ENCODE assay signal across 7 mouse cellular contexts in the genomic region with DNA sequence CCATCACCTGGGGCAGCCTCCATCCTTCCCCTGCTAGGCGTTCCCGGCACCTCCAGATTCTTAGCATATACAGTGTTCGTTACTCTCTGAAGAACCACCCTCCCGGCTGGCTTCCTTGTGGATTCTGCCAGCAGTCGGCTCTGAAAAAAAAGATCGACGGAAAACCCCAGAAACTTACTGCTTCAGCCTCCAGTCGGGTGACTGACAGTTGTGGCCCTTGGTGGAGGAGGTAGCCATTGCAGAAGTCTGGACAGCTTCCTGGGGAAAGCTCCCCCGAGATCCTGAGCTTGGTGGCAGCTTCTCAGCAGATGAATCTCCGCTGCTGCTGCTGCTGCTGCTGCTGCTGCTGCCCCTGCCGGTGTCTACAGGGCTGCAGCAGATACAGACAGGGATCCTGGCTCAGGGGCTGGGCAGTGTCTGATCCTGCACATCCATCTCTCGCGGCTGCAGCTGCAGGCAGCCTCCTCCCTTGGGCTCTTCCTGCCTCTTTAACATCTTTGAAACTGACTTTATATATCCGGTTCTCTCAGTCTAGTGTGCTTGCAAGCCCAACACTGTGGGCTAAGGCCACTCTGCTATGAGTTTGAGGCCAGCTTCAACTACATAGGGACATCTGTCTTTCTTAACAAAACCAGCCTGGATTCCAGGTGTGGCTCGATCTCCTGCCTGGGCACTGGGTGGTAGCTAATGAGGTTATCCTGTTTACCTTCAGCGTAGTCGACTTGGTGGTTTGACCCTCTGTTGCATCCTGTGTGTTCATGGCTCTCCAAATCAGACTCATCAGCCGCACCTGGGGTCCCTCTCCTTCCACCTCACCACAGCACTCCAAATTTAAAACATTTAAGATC. TPM values are rescaled to one million over a fixed set of nuclear protein-coding genes. Genes with fewer than 3 reads are reported as not detected.
DNase-seq lines count a peak whose midpoint lies in the region; ATAC-seq and TF ChIP-seq lines count a peak whose summit lies in the region.

No protein-coding gene starts in this region.

- H3K4me2 ChIP-seq in forebrain, embryonic 15.5 days (replicated peaks) = peak overlapping the region; percentile 26
- no peak overlapping the region; the same call in 1 of the 2 replicates for H3K4me2 ChIP-seq in liver, embryonic 14.5 days (ENCODE audit: low read depth)

- peak; percentile 43 for TF ChIP-seq CTCF in liver, embryonic 14.5 days (IDR thresholded peaks at IDR 0.05; ENCODE audit: low read depth)

- peak; percentile 18; the same call in 1 of the 2 replicates for ATAC-seq in forebrain, embryonic 15.5 days (replicated peaks)
- no peak for ATAC-seq in liver, embryonic 14.5 days (ENCODE audit: insufficient read depth)

- H3K27ac ChIP-seq in forebrain, embryonic 15.5 days (replicated peaks) = peak overlapping the region; percentile 60
- H3K27ac ChIP-seq in liver, embryonic 14.5 days = no peak overlapping the region

- peak; percentile 32 for DNase-seq in retina, postnatal 1 day
- no peak for DNase-seq in retina, embryonic 14.5 days (ENCODE audit: low spot score)
- DNase-seq in liver, embryonic 14.5 days (ENCODE audit: low read depth in 3 of 3, low spot score in 3 of 3) = no peak
- DNase-seq in thymus, postnatal 10 days (ENCODE audit: low spot score in 2 of 2) = peak; percentile 51 to 60
- no peak for DNase-seq in gastrocnemius, adult 18-20 months (ENCODE audit: low spot score)
- no peak for DNase-seq in testis, postnatal 10 days (ENCODE audit: low spot score)

- no peak for TF ChIP-seq EP300 in liver, embryonic 14.5 days (IDR thresholded peaks at IDR 0.05; ENCODE audit: low read depth)

- H3K9me3 ChIP-seq in forebrain, embryonic 15.5 days = no peaks in the 10 kb centered on the region
- no peaks in the 10 kb centered on the region for H3K9me3 ChIP-seq in liver, embryonic 14.5 days (ENCODE audit: control insufficient read depth, low read length)

- peak overlapping the region; percentile 12 for H3K4me3 ChIP-seq in forebrain, embryonic 15.5 days
- no peak overlapping the region for H3K4me3 ChIP-seq in liver, embryonic 14.5 days (ENCODE audit: insufficient read depth in 1 of 2, low read depth in 2 of 2, low read length in 2 of 2)

- 0 out of 2 replicates have a peak overlapping the region, but pooled peaks have one; percentile 3 for H3K9ac ChIP-seq in forebrain, embryonic 15.5 days (replicated peaks)
- H3K9ac ChIP-seq in liver, embryonic 14.5 days (replicated peaks) = no peak overlapping the region

- no peaks in the 10 kb centered on the region for H3K36me3 ChIP-seq in forebrain, embryonic 15.5 days
- H3K36me3 ChIP-seq in liver, embryonic 14.5 days (replicated peaks; ENCODE audit: control insufficient read depth, insufficient read depth, low read depth) = no peaks in the 10 kb centered on the region

- WGBS in forebrain, embryonic 15.5 days = 21% methylated on average over 18 of the region's 18 CpGs
- 16% methylated on average over 18 of the region's 18 CpGs for WGBS in liver, embryonic 14.5 days (ENCODE audit: insufficient replicate concordance)

- no peaks in the 10 kb centered on the region for H3K27me3 ChIP-seq in forebrain, embryonic 15.5 days
- H3K27me3 ChIP-seq in liver, embryonic 14.5 days (ENCODE audit: control insufficient read depth, insufficient read depth, low read length) = peaks cover 7% of the 10 kb centered on the region

- H3K4me1 ChIP-seq in forebrain, embryonic 15.5 days = peaks cover 30% of the 10 kb centered on the region
- H3K4me1 ChIP-seq in liver, embryonic 14.5 days (replicated peaks; ENCODE audit: control insufficient read depth in 2 of 2, insufficient read depth in 2 of 2, low read length in 1 of 2) = peaks cover 11 to 14% of the 10 kb centered on the region in 2 experiments

RNA-seq across cellular contexts. Expression of a gene that starts 6.7 kb away (rescaled TPM):
- polyA plus RNA-seq in forebrain, embryonic 15.5 days (2015; fragmentation: Nextera tagmentation; extraction: Ambion mirVana) = 132 and 133 TPM in 2 replicates
- 46.8 and 48.7 TPM in 2 replicates for polyA plus RNA-seq in liver, embryonic 14.5 days (2012; rRNA removed)
- polyA plus RNA-seq in liver, embryonic 14.5 days (2014; fragmentation: Nextera tagmentation; extraction: Ambion mirVana) = 28.8 and 37.5 TPM in 2 replicates
- 10 to 100 TPM; 71.6 to 77.3 TPM for total RNA-seq in gastrocnemius, adult 18-20 months (2021)

RNA-seq across cellular contexts. Expression of a gene that starts 9.8 kb away (rescaled TPM):
- polyA plus RNA-seq in forebrain, embryonic 15.5 days (2015; fragmentation: Nextera tagmentation; extraction: Ambion mirVana) = 12.9 and 13.0 TPM in 2 replicates
- polyA plus RNA-seq in liver, embryonic 14.5 days (2012; rRNA removed) = 2.5 and 3.1 TPM in 2 replicates
- polyA plus RNA-seq in liver, embryonic 14.5 days (2014; fragmentation: Nextera tagmentation; extraction: Ambion mirVana) = 4.4 and 5.5 TPM in 2 replicates
- 1 to 10 TPM; 2.6 to 3.2 TPM for total RNA-seq in gastrocnemius, adult 18-20 months (2021)

RNA-seq across cellular contexts. Expression of a gene that starts 13.9 kb away (rescaled TPM):
- polyA plus RNA-seq in forebrain, embryonic 15.5 days (2015; fragmentation: Nextera tagmentation; extraction: Ambion mirVana) = 1.0 and 1.4 TPM in 2 replicates
- polyA plus RNA-seq in liver, embryonic 14.5 days (2012; rRNA removed) = 0.40 and 0.58 TPM in 2 replicates
- polyA plus RNA-seq in liver, embryonic 14.5 days (2014; fragmentation: Nextera tagmentation; extraction: Ambion mirVana) = 0.13 and 0.33 TPM in 2 replicates
- total RNA-seq in gastrocnemius, adult 18-20 months (2021) = under 1 TPM; 0.17 to 0.53 TPM

RNA-seq across cellular contexts. Expression of a gene that starts 23.7 kb away (rescaled TPM):
- 0.88 and 0.91 TPM in 2 replicates for polyA plus RNA-seq in forebrain, embryonic 15.5 days (2015; fragmentation: Nextera tagmentation; extraction: Ambion mirVana)
- 1.2 TPM in 2 replicates for polyA plus RNA-seq in liver, embryonic 14.5 days (2012; rRNA removed)
- polyA plus RNA-seq in liver, embryonic 14.5 days (2014; fragmentation: Nextera tagmentation; extraction: Ambion mirVana) = 0.79 and 0.86 TPM in 2 replicates
- total RNA-seq in gastrocnemius, adult 18-20 months (2021) = under 1 TPM; 0.16 to 0.78 TPM

RNA-seq across cellular contexts. Expression of a gene that starts 37.0 kb away (rescaled TPM):
- polyA plus RNA-seq in forebrain, embryonic 15.5 days (2015; fragmentation: Nextera tagmentation; extraction: Ambion mirVana) = 0.15 TPM in 1 of 2 replicates, not detected in the other
- 0.45 and 0.51 TPM in 2 replicates for polyA plus RNA-seq in liver, embryonic 14.5 days (2012; rRNA removed)
- 0.29 and 0.51 TPM in 2 replicates for polyA plus RNA-seq in liver, embryonic 14.5 days (2014; fragmentation: Nextera tagmentation; extraction: Ambion mirVana)
- not detected for total RNA-seq in gastrocnemius, adult 18-20 months (2021)

Comparison
In these comparisons a context has a peak if more than half of its experiments do, and no peak if none do; other contexts are left out.
1. DNase-seq: peak in retina, postnatal 1 day (single experiment) and thymus, postnatal 10 days (2 of 2); none in retina, embryonic 14.5 days (single experiment), liver, embryonic 14.5 days (0 of 3), gastrocnemius, adult 18-20 months (single experiment) and testis, postnatal 10 days (single experiment).